Mouse (Mus musculus) megakaryocyte, embryonic 14.5 days (primary cell): ENCODE results near the gene Tmem39a.

Experiments
- FLI1 ChIP-seq: IDR thresholded peaks from 2 replicates; pipeline ENCODE4 v1.6.1; 2012; ENCODE audit warnings: low read length, inconsistent platforms, mixed read lengths
- GATA1 ChIP-seq: IDR thresholded peaks from 3 replicates; pipeline ENCODE4 v1.6.1; 2012; ENCODE audit warnings: mixed read lengths, low read length, inconsistent platforms, borderline replicate concordance

GRCm38 (mm10) chr16:38619054-38619453 is 60.6 kb downstream of the Tmem39a start:
- TF ChIP-seq GATA1 (no peak), FLI1 (no peak)
